Mouse (Mus musculus) midbrain, embryonic 11.5 days (tissue): ENCODE data around the gene Apopt1. TPM values are rescaled to one million over a fixed set of nuclear protein-coding genes. Genes with fewer than 3 reads are reported as not detected.

ENCODE experiments used
- ATAC-seq: fragments of 200-750 bp; cut with Nextera tagmentation; 2 replicates; pipeline ENCODE4 v1.8.0; 2017; ENCODE audit warnings: moderate TSS enrichment, moderate library complexity; ENCODE audit not compliant: low FRiP score
- DNase-seq: peaks from one replicate; pipeline ENCODE4 v3.0.0; 2015; ENCODE audit warnings: low spot score; ENCODE audit errors: missing footprints
- H3K27ac ChIP-seq: fragments of 300-500 bp; sonication (generic); 2 replicates; pipeline ENCODE4 v1.5.1; 2014; ENCODE audit warnings: low read depth, low read length
- H3K27me3 ChIP-seq: fragments of 300-500 bp; sonication (generic); 2 replicates; pipeline ENCODE4 v1.6.1; 2014; ENCODE audit warnings: mild to moderate bottlenecking, low read length, moderate library complexity, mixed read lengths; ENCODE audit not compliant: control insufficient read depth, insufficient read depth
- H3K36me3 ChIP-seq: fragments of 300-500 bp; sonication (generic); 2 replicates; pipeline ENCODE4 v1.6.1; 2014; ENCODE audit warnings: mild to moderate bottlenecking, low read length, moderate library complexity, mixed read lengths; ENCODE audit not compliant: control insufficient read depth, insufficient read depth
- H3K4me1 ChIP-seq: fragments of 300-500 bp; sonication (generic); 2 replicates; pipeline ENCODE4 v1.6.1; 2014; ENCODE audit warnings: low read length; ENCODE audit not compliant: control insufficient read depth, insufficient read depth
- H3K4me2 ChIP-seq: fragments of 300-500 bp; sonication (generic); 2 replicates; pipeline ENCODE4 v1.6.1; 2014; ENCODE audit warnings: mild to moderate bottlenecking, moderate library complexity
- H3K4me3 ChIP-seq: fragments of 300-500 bp; sonication (generic); 2 replicates; pipeline ENCODE4 v1.5.1; 2014; ENCODE audit warnings: low read depth, low read length
- H3K9ac ChIP-seq: fragments of 300-500 bp; sonication (generic); 2 replicates; pipeline ENCODE4 v1.6.1; 2014; ENCODE audit warnings: low read length
- H3K9me3 ChIP-seq: fragments of 300-500 bp; sonication (generic); 2 replicates; pipeline ENCODE4 v1.6.1; 2016; ENCODE audit warnings: low read length; ENCODE audit not compliant: control insufficient read depth
- WGBS: fragments of 180-500 bp; shearing (Covaris S2); extraction: QIAGEN DNeasy Blood & Tissue Kit; methylation state at CpG from one replicate; pipeline ENCODE4 v1.1.7; 2014; 5-methylcytosine and 5-hydroxymethylcytosine counted together
- polyA plus RNA-seq: library from polyadenylated mRNA; unstranded; fragments of >200 nt; fragmentation: Nextera tagmentation; extraction: Ambion mirVana; gene quantifications from 2 replicates; pipeline ENCODE4 v1.2.1, GENCODE M21; 2014

Gene Apopt1
- polyA plus RNA-seq, result 50.8 and 54.7 TPM in 2 replicates

DNA sequence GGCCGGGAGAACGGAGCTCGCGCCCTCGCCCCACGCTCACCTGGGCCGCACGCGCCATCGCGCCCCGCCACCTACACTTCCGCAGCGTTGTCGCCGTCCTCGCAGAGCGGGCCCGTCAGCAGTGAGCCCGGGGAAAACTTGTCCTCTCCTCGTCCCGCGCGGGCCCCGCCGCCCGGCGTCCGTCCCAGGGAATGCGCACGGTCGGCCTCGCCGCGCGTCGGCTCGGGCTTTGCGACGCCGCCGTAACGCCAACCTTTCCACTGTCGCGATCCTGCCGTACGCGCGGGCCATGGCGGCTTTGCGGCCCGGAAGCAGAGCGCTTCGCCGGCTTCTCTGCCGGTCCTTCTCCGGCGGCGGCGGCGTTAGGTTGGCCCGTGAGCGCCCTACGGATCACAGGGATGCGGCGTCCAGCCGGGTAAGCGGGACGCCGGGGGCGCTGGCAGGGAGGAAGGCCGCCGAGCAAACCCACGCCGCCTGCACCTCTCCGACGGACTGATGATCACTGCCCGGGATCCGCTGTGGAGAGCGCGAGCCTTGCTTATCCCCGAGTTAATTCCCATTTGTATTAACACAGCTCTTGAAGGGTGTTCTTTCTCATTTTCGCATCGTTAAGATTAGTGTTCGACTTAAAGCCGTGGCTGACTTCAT lies at the start of gene Apopt1, which contains the start of gene Bag5:
Apopt1 (plus strand) TSS at position 258 of the 648 bp plus-strand sequence.
Bag5 (minus strand) TSS at position 254 of the 648 bp plus-strand sequence.
- H3K9ac ChIP-seq, result peak within 1 kb of the TSS; percentile 94
- ATAC-seq (peak; percentile 94), DNase-seq (peak; percentile 98)
- peaks cover 9% of the 10 kb centered on the region for H3K36me3 ChIP-seq
- H3K27me3 ChIP-seq, result no peaks in the 10 kb centered on the region
- no peaks in the 10 kb centered on the region for H3K9me3 ChIP-seq
- peak within 1 kb of the TSS; percentile 85 for H3K4me2 ChIP-seq
- H3K27ac ChIP-seq, result peak within 1 kb of the TSS; percentile 66
- under 1% methylated on average over 86 of the region's 86 CpGs for WGBS
- H3K4me3 ChIP-seq, result peak within 1 kb of the TSS; percentile 98
- peaks cover 12% of the 10 kb centered on the region for H3K4me1 ChIP-seq

GRCm38 (mm10) chr12:111664144-111664634 lies 48.9 kb upstream of the Apopt1 start:
- ATAC-seq (peak; percentile 18; the same call in 1 of the 2 replicates), DNase-seq (peak; percentile 90)
- Histone ChIP-seq H3K27me3 (no peaks in the 10 kb centered on the region), H3K4me2 (no peak overlapping the region), H3K36me3 (no peaks in the 10 kb centered on the region; the same call in 1 of the 2 replicates), H3K27ac (no peak overlapping the region; the same call in 1 of the 2 replicates), H3K4me1 (peaks cover 17% of the 10 kb centered on the region), H3K4me3 (no peak overlapping the region), H3K9me3 (no peaks in the 10 kb centered on the region), H3K9ac (no peak overlapping the region; the same call in 1 of the 2 replicates)
- WGBS, result 35% methylated on average over 6 of the region's 6 CpGs

- Histone ChIP-seq H3K36me3 (peaks cover 9% of the 10 kb centered on the region; the same call in 1 of the 2 replicates), H3K9ac (no peak overlapping the region), H3K27me3 (no peaks in the 10 kb centered on the region), H3K4me2 (no peak overlapping the region), H3K4me1 (peaks cover 27% of the 10 kb centered on the region), H3K9me3 (no peaks in the 10 kb centered on the region), H3K27ac (no peak overlapping the region), H3K4me3 (no peak overlapping the region)
- ATAC-seq, result no peak
- no peak for DNase-seq
- WGBS, result 84% methylated on average over 13 of the region's 13 CpGs
Observed at GRCm38 (mm10) chr12:111665041-111665880, 47.8 kb upstream of the Apopt1 start.

GRCm38 (mm10) chr12:111666380-111666779 lies 46.7 kb upstream of the Apopt1 start:
- 79% methylated on average over 13 of the region's 13 CpGs for WGBS
- Histone ChIP-seq H3K27me3 (no peaks in the 10 kb centered on the region), H3K4me3 (no peak overlapping the region), H3K4me1 (peaks cover 27% of the 10 kb centered on the region), H3K9ac (no peak overlapping the region), H3K4me2 (no peak overlapping the region), H3K27ac (no peak overlapping the region), H3K36me3 (peaks cover 12% of the 10 kb centered on the region; the same call in 1 of the 2 replicates), H3K9me3 (no peaks in the 10 kb centered on the region)
- no peak for ATAC-seq
- DNase-seq, result no peak

DNA sequence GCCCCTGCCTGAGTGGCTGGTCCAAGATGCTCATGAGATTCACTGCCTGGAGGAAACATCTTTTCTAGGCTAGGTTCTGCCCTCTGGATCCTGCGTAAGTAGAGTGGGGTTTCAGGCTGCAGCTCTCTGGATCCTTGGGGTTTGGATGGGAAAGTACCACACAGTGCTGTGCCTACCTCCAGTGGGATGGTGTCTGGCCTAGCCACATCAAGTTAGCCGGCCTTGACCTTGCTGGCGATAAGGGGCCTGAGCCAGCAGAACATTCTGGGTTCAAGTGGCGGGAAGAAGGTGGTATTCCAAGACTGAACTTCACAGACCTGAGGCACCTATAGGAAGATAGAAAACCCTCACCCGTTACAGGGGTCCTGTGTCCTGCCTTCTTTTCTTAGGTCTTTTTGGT lies 45.6 kb upstream of the Apopt1 start:
- H3K9ac ChIP-seq, result no peak overlapping the region
- peaks cover 30% of the 10 kb centered on the region for H3K4me1 ChIP-seq
- peaks cover 12% of the 10 kb centered on the region; the same call in 1 of the 2 replicates for H3K36me3 ChIP-seq
- no peaks in the 10 kb centered on the region for H3K9me3 ChIP-seq
- no peak for DNase-seq
- no peak overlapping the region for H3K4me2 ChIP-seq
- H3K27me3 ChIP-seq, result no peaks in the 10 kb centered on the region
- no peak overlapping the region for H3K27ac ChIP-seq
- WGBS, result 90% methylated on average over 5 of the region's 5 CpGs
- H3K4me3 ChIP-seq, result no peak overlapping the region
- ATAC-seq, result no peak

GRCm38 (mm10) chr12:111668457-111668912 lies 44.6 kb upstream of the Apopt1 start:
- Histone ChIP-seq H3K9me3 (no peaks in the 10 kb centered on the region), H3K9ac (peak overlapping the region; percentile 97), H3K4me1 (peaks cover 36% of the 10 kb centered on the region), H3K27ac (peak overlapping the region; percentile 86), H3K36me3 (peaks cover 12% of the 10 kb centered on the region; the same call in 1 of the 2 replicates), H3K27me3 (peaks cover under 1% of the 10 kb centered on the region; the same call in 1 of the 2 replicates), H3K4me3 (peak overlapping the region; percentile 91), H3K4me2 (peak overlapping the region; percentile 61)
- DNase-seq (peak; percentile 99), ATAC-seq (peak; percentile 53)
- WGBS, result 0% methylated on average over 8 of the region's 8 CpGs

DNA sequence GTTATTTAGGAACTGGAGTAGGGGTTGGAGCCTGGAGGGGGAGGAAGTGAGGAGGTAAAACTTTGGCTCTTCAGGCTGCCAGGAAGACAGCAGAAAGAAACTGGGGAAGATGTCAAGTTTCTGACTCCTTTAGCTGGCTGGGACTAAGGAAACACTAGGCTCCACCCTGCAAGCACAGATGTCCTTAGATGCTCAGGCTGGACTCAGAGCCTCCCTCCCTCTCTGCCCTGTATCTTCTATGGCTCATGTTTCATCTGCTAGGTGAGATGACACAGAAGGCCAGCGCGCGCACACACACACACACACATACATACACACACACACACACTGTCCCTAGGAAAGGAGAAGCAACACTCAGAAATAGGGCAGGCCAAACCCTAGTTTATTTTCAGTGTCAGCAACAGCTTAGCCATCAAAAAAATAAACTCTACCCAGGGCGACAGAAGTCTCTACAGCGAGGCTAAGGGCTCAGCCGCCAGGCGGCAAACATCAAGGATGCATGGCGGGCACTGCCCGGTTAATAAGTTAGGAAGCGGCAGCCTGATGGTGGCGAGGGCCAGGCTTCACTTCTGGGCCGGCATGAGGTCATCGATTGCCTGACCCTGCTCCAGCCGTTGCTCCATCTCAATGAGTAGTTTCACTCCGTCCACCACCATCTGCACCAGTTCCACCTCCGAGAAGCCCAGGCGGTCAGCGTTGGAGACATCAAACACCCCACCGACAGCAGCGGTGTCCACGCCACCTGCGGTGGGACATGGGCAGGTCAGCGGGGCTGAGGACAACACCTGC lies 43.9 kb upstream of the Apopt1 start:
- ATAC-seq, result no peak
- peak; percentile 91 for DNase-seq
- Histone ChIP-seq H3K36me3 (peaks cover 12% of the 10 kb centered on the region; the same call in 1 of the 2 replicates), H3K9ac (peak overlapping the region; percentile 97), H3K27me3 (peaks cover 6% of the 10 kb centered on the region), H3K4me2 (peak overlapping the region; percentile 61), H3K9me3 (no peaks in the 10 kb centered on the region), H3K4me3 (peak overlapping the region; percentile 91), H3K27ac (peak overlapping the region; percentile 86), H3K4me1 (peaks cover 29% of the 10 kb centered on the region)
- WGBS, result 55% methylated on average over 23 of the region's 23 CpGs

DNA sequence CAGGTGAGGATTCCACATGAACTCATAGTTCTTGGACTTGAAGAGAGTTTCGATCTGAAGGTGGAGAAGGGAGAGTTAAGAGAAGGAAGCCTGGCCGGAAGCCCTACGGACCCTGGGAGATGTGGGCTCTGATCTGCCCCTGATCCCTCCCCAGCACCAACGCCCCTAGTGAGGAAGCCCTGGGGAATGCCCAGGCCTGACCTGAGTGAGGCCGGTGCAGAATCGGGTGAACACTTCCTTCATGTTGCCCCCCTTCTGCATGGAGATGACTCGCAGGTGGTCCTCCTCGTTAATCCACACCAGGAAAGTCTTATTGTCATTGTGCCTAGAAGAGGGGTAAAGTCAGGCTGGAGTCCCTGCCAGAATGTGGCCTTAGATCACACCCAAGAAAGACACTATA lies 43.1 kb upstream of the Apopt1 start:
- ATAC-seq, result no peak
- Histone ChIP-seq H3K9me3 (no peaks in the 10 kb centered on the region), H3K27ac (peak overlapping the region; percentile 86; the same call in 1 of the 2 replicates), H3K27me3 (peaks cover 6% of the 10 kb centered on the region), H3K36me3 (peaks cover 12% of the 10 kb centered on the region; the same call in 1 of the 2 replicates), H3K4me1 (peaks cover 28% of the 10 kb centered on the region), H3K9ac (peak overlapping the region; percentile 97), H3K4me3 (peak overlapping the region; percentile 91), H3K4me2 (peak overlapping the region; percentile 61)
- 39% methylated on average over 8 of the region's 8 CpGs for WGBS
- peak; percentile 87 for DNase-seq
